Mouse (Mus musculus): Measurements from ENCODE around the gene Cltrn. TPM values are rescaled to one million over a fixed set of nuclear protein-coding genes. Genes with fewer than 3 reads are reported as not detected.

Gene Cltrn
- total RNA-seq (2012; rRNA removed) (0.12 TPM in 1 of 2 replicates, not detected in the other), polyA plus RNA-seq (2012; ENCODE audit: insufficient read depth in 1 of 2, insufficient read length in 2 of 2, low read depth in 1 of 2, low replicate concordance in 2 of 2, missing spikeins in 1 of 2) (under 1 TPM in 1 of 2 experiments, not detected in 1; 0.13 TPM)

DNA sequence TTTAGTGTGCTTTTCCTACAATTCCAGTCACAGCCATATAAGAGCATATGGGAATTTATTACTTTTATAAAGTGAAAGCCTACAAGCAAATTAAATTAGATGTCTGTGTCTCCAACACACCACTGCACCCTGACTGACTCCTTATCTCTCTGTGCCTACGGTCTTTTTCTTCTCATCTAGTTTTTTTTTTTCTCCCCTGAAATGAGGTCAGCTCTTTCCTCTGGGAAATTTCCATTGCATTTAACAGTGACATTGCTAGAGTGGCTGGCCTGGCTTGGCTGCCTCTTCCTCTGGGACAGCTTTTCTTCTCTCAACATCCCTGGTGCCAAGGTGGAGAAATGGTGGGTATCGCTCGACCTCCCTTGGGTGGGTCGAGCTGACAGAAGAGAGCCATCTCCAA is at the start of gene Cltrn:
Gene Cltrn (plus strand): TSS at position 249 of the 400 bp plus-strand sequence.
- Histone ChIP-seq H3K27ac (ENCODE audit: control insufficient read depth, low read depth, low read length) (no peak within 1 kb of the TSS), H3K79me2 (ENCODE audit: control insufficient read depth, insufficient read depth, low read length, poor library complexity) (no peaks in the 10 kb centered on the region), H3K9ac (ENCODE audit: control insufficient read depth, low read depth, low read length, poor library complexity, severe bottlenecking) (no peak within 1 kb of the TSS), H3K36me3 (ENCODE audit: control insufficient read depth in 1 of 2, insufficient read depth in 2 of 2, low read length in 2 of 2) (peaks cover 0 to 18% of the 10 kb centered on the region in 2 experiments; a peak in 2 of 4 replicates), H3K4me3 (ENCODE audit: control insufficient read depth in 1 of 2, insufficient read depth in 1 of 2, low read depth in 2 of 2, low read length in 2 of 2) (peak within 1 kb of the TSS in 1 of 2 experiments; percentile 35; a peak in 2 of 4 replicates), H3K9me3 (replicated peaks; ENCODE audit: insufficient read depth, low read length) (no peaks in the 10 kb centered on the region), H3K4me1 (ENCODE audit: control insufficient read depth in 1 of 2, insufficient read depth in 2 of 2, low read length in 2 of 2) (peaks cover 6 to 35% of the 10 kb centered on the region in 2 experiments; a peak in 3 of 4 replicates), H3K27me3 (ENCODE audit: control insufficient read depth in 1 of 2, insufficient read depth in 2 of 2, low read length in 2 of 2) (no peaks in the 10 kb centered on the region)
- TF ChIP-seq TBP (IDR thresholded peaks at IDR 0.05; ENCODE audit: low read depth, low read length) (no peak), E2F4 (IDR thresholded peaks at IDR 0.05; ENCODE audit: borderline replicate concordance, low read depth, low read length) (no peak), ZKSCAN1 (IDR thresholded peaks at IDR 0.05; ENCODE audit: low read depth, low read length) (no peak), MAFK (IDR thresholded peaks at IDR 0.05; ENCODE audit: borderline replicate concordance, low read depth, low read length) (no peak), ELF1 (IDR thresholded peaks at IDR 0.05; ENCODE audit: low read depth, low read length) (no peak), POLR2AphosphoS2 (IDR thresholded peaks at IDR 0.05; ENCODE audit: low read length) (no peak), BHLHE40 (IDR thresholded peaks at IDR 0.05; ENCODE audit: borderline replicate concordance, low read depth, low read length) (no peak), POLR2AphosphoS5 (IDR thresholded peaks at IDR 0.05; ENCODE audit: borderline replicate concordance, low read depth, low read length) (no peak), RCOR1 (IDR thresholded peaks at IDR 0.05; ENCODE audit: low read depth, low read length) (no peak), USF2 (IDR thresholded peaks at IDR 0.05; ENCODE audit: borderline replicate concordance in 1 of 2, insufficient read depth in 1 of 2, low read depth in 1 of 2, low read length in 2 of 2) (no peak), CHD1 (IDR thresholded peaks at IDR 0.05; ENCODE audit: low read depth, low read length) (no peak), EP300 (IDR thresholded peaks at IDR 0.05; ENCODE audit: low read depth in 1 of 2, low read length in 2 of 2) (no peak), GATA1 (IDR thresholded peaks at IDR 0.05; ENCODE audit: low read depth, low read length) (peak; percentile 38; the same call in 1 of the 2 replicates), SIN3A (IDR thresholded peaks at IDR 0.05; ENCODE audit: low read length) (no peak), ZNF384 (IDR thresholded peaks at IDR 0.05; ENCODE audit: low read depth, low read length) (peak; percentile 89)
- DNase-seq (ENCODE audit: low read depth, low spot score): no peak

DNA sequence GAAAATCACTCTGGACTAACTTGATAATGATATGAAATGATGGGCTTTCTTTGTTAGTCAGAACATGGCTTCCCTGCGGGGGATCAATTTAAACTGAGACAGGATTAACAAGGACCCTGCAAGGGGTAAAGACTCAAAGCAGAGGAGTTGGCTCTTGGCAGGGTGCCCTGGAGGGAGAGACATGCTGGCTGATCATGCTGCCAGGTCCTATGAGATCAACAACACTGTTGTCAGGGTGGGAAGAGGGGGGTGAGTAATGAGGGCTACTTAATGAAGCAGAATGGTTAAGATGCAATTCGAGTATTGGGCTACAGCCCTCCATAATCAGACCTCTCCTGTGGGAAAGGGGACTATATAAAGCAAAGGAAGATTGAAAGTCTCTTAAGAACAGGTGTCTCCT is 49.7 kb upstream of the Cltrn start:
- DNase-seq (ENCODE audit: low read depth, low spot score): no peak
- TF ChIP-seq GABPA (IDR thresholded peaks at IDR 0.05; ENCODE audit: low read depth, low read length) (no peak), GATA1 (IDR thresholded peaks at IDR 0.05; ENCODE audit: low read depth, low read length) (no peak), MEF2A (IDR thresholded peaks at IDR 0.05; ENCODE audit: extremely low read depth, insufficient replicate concordance, low read depth, low read length, poor library complexity, severe bottlenecking) (no peak), TAL1 (IDR thresholded peaks at IDR 0.05; ENCODE audit: low read length) (no peak), MYB (IDR thresholded peaks at IDR 0.05; ENCODE audit: low read depth, low read length) (no peak), E2F4 (IDR thresholded peaks at IDR 0.05; ENCODE audit: borderline replicate concordance, low read depth, low read length) (no peak), CHD2 (IDR thresholded peaks at IDR 0.05; ENCODE audit: low read length) (no peak), ETS1 (IDR thresholded peaks at IDR 0.05; ENCODE audit: low read depth, low read length) (no peak), MXI1 (IDR thresholded peaks at IDR 0.05; ENCODE audit: low read depth, low read length) (no peak), MAZ (IDR thresholded peaks at IDR 0.05; ENCODE audit: low read depth, low read length) (no peak), POLR2AphosphoS5 (IDR thresholded peaks at IDR 0.05; ENCODE audit: borderline replicate concordance, low read depth, low read length) (no peak), ZNF384 (IDR thresholded peaks at IDR 0.05; ENCODE audit: low read depth, low read length) (no peak), POLR2AphosphoS2 (IDR thresholded peaks at IDR 0.05; ENCODE audit: low read length) (no peak), NRF1 (IDR thresholded peaks at IDR 0.05; ENCODE audit: insufficient read depth, low read depth, low read length, poor library complexity, severe bottlenecking) (no peak), USF1 (IDR thresholded peaks at IDR 0.05; ENCODE audit: low read depth, low read length) (no peak), MAX (IDR thresholded peaks at IDR 0.05; ENCODE audit: low read length) (no peak)

More for the DNA sequence above, 49.7 kb upstream of the Cltrn start:
- Histone ChIP-seq H3K79me2 (ENCODE audit: control insufficient read depth, insufficient read depth, low read length, poor library complexity) (no peaks in the 10 kb centered on the region), H3K9me3 (replicated peaks; ENCODE audit: insufficient read depth, low read length) (no peaks in the 10 kb centered on the region), H3K4me1 (ENCODE audit: control insufficient read depth in 1 of 2, insufficient read depth in 2 of 2, low read length in 2 of 2) (peaks cover 0 to 3% of the 10 kb centered on the region in 2 experiments; a peak in 1 of 4 replicates), H3K4me3 (ENCODE audit: control insufficient read depth in 1 of 2, insufficient read depth in 1 of 2, low read depth in 2 of 2, low read length in 2 of 2) (no peak overlapping the region), H3K27me3 (ENCODE audit: control insufficient read depth in 1 of 2, insufficient read depth in 2 of 2, low read length in 2 of 2) (no peaks in the 10 kb centered on the region), H3K27ac (ENCODE audit: control insufficient read depth, low read depth, low read length) (no peak overlapping the region), H3K36me3 (ENCODE audit: control insufficient read depth in 1 of 2, insufficient read depth in 2 of 2, low read length in 2 of 2) (peaks cover 0 to 3% of the 10 kb centered on the region in 2 experiments; a peak in 1 of 4 replicates), H3K9ac (ENCODE audit: control insufficient read depth, low read depth, low read length, poor library complexity, severe bottlenecking) (no peak overlapping the region)
